Comparison of ENCODE assay signal across 15 mouse cellular contexts in genomic region chr6:145854756-145855155, GRCm38 (mm10). TPM values are rescaled to one million over a fixed set of nuclear protein-coding genes. Genes with fewer than 3 reads are reported as not detected.
DNase-seq lines count a peak whose midpoint lies in the region; ATAC-seq and TF ChIP-seq lines count a peak whose summit lies in the region.
"Had no signal": no experiment of that assay in that cellular context is flagged by ENCODE, and none has a peak within 500 bp of the region (broad histone marks: within the 10 kb centered on the region; RNA-seq: fewer than 3 reads in every experiment).

No protein-coding gene starts in this region.

- DNase-seq in forebrain, embryonic 10.5 days (ENCODE audit: extremely low spot score, low spot score), result no peak
- no peak for DNase-seq in midbrain, embryonic 14.5 days
- no peak for DNase-seq in midbrain, embryonic 10.5 days (ENCODE audit: low spot score)
- DNase-seq in skeletal muscle tissue, adult 2 months (ENCODE audit: low read depth, low spot score), result peak; percentile 91
- DNase-seq in natural killer cell, adult 2 months (ENCODE audit: low spot score in 2 of 2), result no peak
- DNase-seq: adrenal gland, adult 8-10 months; kidney, adult 8-10 months; layer of hippocampus, adult 9-11 months had no signal

- peaks cover 20% of the 10 kb centered on the region for H3K27me3 ChIP-seq in forebrain, embryonic 10.5 days (ENCODE audit: poor library complexity, severe bottlenecking)
- H3K27me3 ChIP-seq in forebrain, embryonic 12.5 days, result peaks cover 21% of the 10 kb centered on the region; the same call in 1 of the 2 replicates
- peaks cover 3% of the 10 kb centered on the region for H3K27me3 ChIP-seq in midbrain, embryonic 14.5 days (ENCODE audit: control insufficient read depth, insufficient read depth, low read length)
- H3K27me3 ChIP-seq in midbrain, embryonic 10.5 days (ENCODE audit: low read depth, poor library complexity, severe bottlenecking), result peaks cover 64% of the 10 kb centered on the region
- no peaks in the 10 kb centered on the region for H3K27me3 ChIP-seq in heart, embryonic 14.5 days (ENCODE audit: control insufficient read depth, insufficient read depth, low read length)
- no peaks in the 10 kb centered on the region for H3K27me3 ChIP-seq in intestine, postnatal 0 days (replicated peaks; ENCODE audit: control insufficient read depth, insufficient read depth, low read length)
- H3K27me3 ChIP-seq: lung, embryonic 15.5 days; Patski had no signal

- H3K9me3 ChIP-seq in forebrain, embryonic 10.5 days, result no peaks in the 10 kb centered on the region
- no peaks in the 10 kb centered on the region for H3K9me3 ChIP-seq in forebrain, embryonic 12.5 days
- no peaks in the 10 kb centered on the region for H3K9me3 ChIP-seq in midbrain, embryonic 14.5 days (ENCODE audit: control insufficient read depth, low read length)
- H3K9me3 ChIP-seq in midbrain, embryonic 10.5 days (replicated peaks), result no peaks in the 10 kb centered on the region
- H3K9me3 ChIP-seq in heart, embryonic 14.5 days (ENCODE audit: control insufficient read depth, low read length), result no peaks in the 10 kb centered on the region
- H3K9me3 ChIP-seq in intestine, postnatal 0 days (ENCODE audit: control insufficient read depth), result no peaks in the 10 kb centered on the region
- H3K9me3 ChIP-seq: limb, embryonic 15.5 days; lung, embryonic 15.5 days; midbrain, embryonic 13.5 days had no signal

- no peak for TF ChIP-seq CTCF in intestine, postnatal 0 days (IDR thresholded peaks at IDR 0.05; ENCODE audit: low read depth)

- H3K36me3 ChIP-seq in forebrain, embryonic 10.5 days (replicated peaks), result no peaks in the 10 kb centered on the region
- H3K36me3 ChIP-seq in forebrain, embryonic 12.5 days (replicated peaks), result no peaks in the 10 kb centered on the region
- no peaks in the 10 kb centered on the region for H3K36me3 ChIP-seq in midbrain, embryonic 14.5 days (ENCODE audit: control insufficient read depth, insufficient read depth, low read length)
- H3K36me3 ChIP-seq in midbrain, embryonic 10.5 days, result no peaks in the 10 kb centered on the region
- H3K36me3 ChIP-seq in heart, embryonic 14.5 days (ENCODE audit: control insufficient read depth, insufficient read depth, low read length), result peaks cover 20% of the 10 kb centered on the region; the same call in 1 of the 2 replicates
- H3K36me3 ChIP-seq in intestine, postnatal 0 days (ENCODE audit: control insufficient read depth, insufficient read depth), result no peaks in the 10 kb centered on the region
- H3K36me3 ChIP-seq: limb, embryonic 15.5 days; lung, embryonic 15.5 days; midbrain, embryonic 13.5 days had no signal

- H3K4me3 ChIP-seq in forebrain, embryonic 10.5 days, result no peak overlapping the region
- H3K4me3 ChIP-seq in forebrain, embryonic 12.5 days (replicated peaks), result no peak overlapping the region
- no peak overlapping the region for H3K4me3 ChIP-seq in midbrain, embryonic 14.5 days (replicated peaks; ENCODE audit: low read depth, low read length)
- H3K4me3 ChIP-seq in midbrain, embryonic 10.5 days, result no peak overlapping the region
- H3K4me3 ChIP-seq in heart, embryonic 14.5 days (ENCODE audit: control insufficient read depth in 1 of 2, insufficient read depth in 1 of 2, low read depth in 1 of 2, low read length in 2 of 2), result no peak overlapping the region
- no peak overlapping the region for H3K4me3 ChIP-seq in intestine, postnatal 0 days (ENCODE audit: low read depth, low read length)

- no peak overlapping the region for H3K4me2 ChIP-seq in forebrain, embryonic 12.5 days
- H3K4me2 ChIP-seq in midbrain, embryonic 14.5 days (ENCODE audit: low read length), result no peak overlapping the region
- H3K4me2 ChIP-seq in heart, embryonic 14.5 days (ENCODE audit: low read length), result no peak overlapping the region
- H3K4me2 ChIP-seq in intestine, postnatal 0 days (replicated peaks; ENCODE audit: low read depth), result no peak overlapping the region

- peak overlapping the region; percentile 82; the same call in 1 of the 2 replicates for H3K27ac ChIP-seq in forebrain, embryonic 10.5 days
- no peak overlapping the region for H3K27ac ChIP-seq in forebrain, embryonic 12.5 days
- no peak overlapping the region for H3K27ac ChIP-seq in midbrain, embryonic 14.5 days (replicated peaks; ENCODE audit: low read depth, low read length)
- H3K27ac ChIP-seq in midbrain, embryonic 10.5 days (replicated peaks), result no peak overlapping the region
- H3K27ac ChIP-seq in heart, embryonic 14.5 days (replicated peaks in 1 of 2; ENCODE audit: control insufficient read depth in 1 of 2, insufficient read depth in 1 of 2, low read depth in 2 of 2, low read length in 2 of 2), result peak overlapping the region in 1 of 2 experiments; percentile 29; a peak in 2 of 4 replicates
- H3K27ac ChIP-seq in intestine, postnatal 0 days (ENCODE audit: low read depth, low read length), result no peak overlapping the region
- H3K27ac ChIP-seq: midbrain, embryonic 13.5 days had no signal

- no peak overlapping the region for H3K9ac ChIP-seq in forebrain, embryonic 12.5 days
- H3K9ac ChIP-seq in midbrain, embryonic 14.5 days (replicated peaks; ENCODE audit: low read length), result 0 out of 2 replicates have a peak overlapping the region, but pooled peaks have one; percentile 4
- H3K9ac ChIP-seq in heart, embryonic 14.5 days (ENCODE audit: low read length), result peak overlapping the region; percentile 62
- H3K9ac ChIP-seq in intestine, postnatal 0 days (ENCODE audit: low read depth, low read length), result no peak overlapping the region
- H3K9ac ChIP-seq: limb, embryonic 15.5 days had no signal

- no peak for ATAC-seq in forebrain, embryonic 12.5 days (ENCODE audit: low FRiP score)
- no peak for ATAC-seq in midbrain, embryonic 14.5 days (ENCODE audit: low FRiP score, low TSS enrichment)
- no peak for ATAC-seq in heart, embryonic 14.5 days (ENCODE audit: insufficient number of reproducible peaks, insufficient read depth, low FRiP score, low read depth)
- ATAC-seq in intestine, postnatal 0 days, result no peak
- ATAC-seq: Patski had no signal

- WGBS in forebrain, embryonic 10.5 days, result 66% methylated on average over 5 of the region's 5 CpGs
- 46% methylated on average over 5 of the region's 5 CpGs for WGBS in forebrain, embryonic 12.5 days
- WGBS in midbrain, embryonic 14.5 days, result 53% methylated on average over 5 of the region's 5 CpGs
- 67% methylated on average over 5 of the region's 5 CpGs for WGBS in midbrain, embryonic 10.5 days
- WGBS in heart, embryonic 14.5 days, result 33% methylated on average over 5 of the region's 5 CpGs
- WGBS in intestine, postnatal 0 days, result 84% methylated on average over 5 of the region's 5 CpGs

- peaks cover 52% of the 10 kb centered on the region for H3K4me1 ChIP-seq in forebrain, embryonic 10.5 days
- H3K4me1 ChIP-seq in forebrain, embryonic 12.5 days, result peaks cover 23% of the 10 kb centered on the region
- peaks cover 13% of the 10 kb centered on the region for H3K4me1 ChIP-seq in midbrain, embryonic 14.5 days (ENCODE audit: control insufficient read depth, insufficient read depth, low read length)
- peaks cover 35% of the 10 kb centered on the region for H3K4me1 ChIP-seq in midbrain, embryonic 10.5 days
- H3K4me1 ChIP-seq in heart, embryonic 14.5 days (ENCODE audit: control insufficient read depth in 2 of 2, insufficient read depth in 2 of 2, low read length in 2 of 2), result peaks cover 12 to 31% of the 10 kb centered on the region in 2 experiments
- H3K4me1 ChIP-seq in intestine, postnatal 0 days (replicated peaks; ENCODE audit: control insufficient read depth, insufficient read depth, low read length), result no peaks in the 10 kb centered on the region

RNA-seq across cellular contexts. Expression of gene Bhlhe41, which starts 10.6 kb away (rescaled TPM):
- 1.6 and 2.1 TPM in 2 replicates for polyA plus RNA-seq in forebrain, embryonic 10.5 days (2016; fragmentation: Nextera tagmentation; extraction: Ambion mirVana)
- 1.5 and 1.6 TPM in 2 replicates for polyA plus RNA-seq in forebrain, embryonic 12.5 days (2016; fragmentation: Nextera tagmentation; extraction: Ambion mirVana)
- 5.9 and 6.4 TPM in 2 replicates for polyA plus RNA-seq in midbrain, embryonic 14.5 days (2014; fragmentation: Nextera tagmentation; extraction: Ambion mirVana)
- 1.7 and 2.3 TPM in 2 replicates for polyA plus RNA-seq in midbrain, embryonic 10.5 days (2016; fragmentation: Nextera tagmentation; extraction: Ambion mirVana)
- 6.6 and 8.6 TPM in 2 replicates for polyA plus RNA-seq in heart, embryonic 14.5 days (2014; fragmentation: Nextera tagmentation; extraction: Ambion mirVana)
- 0.44 and 0.61 TPM in 2 replicates for polyA plus RNA-seq in intestine, postnatal 0 days (2015; fragmentation: Nextera tagmentation; extraction: Ambion mirVana)

Comparison
In these comparisons a context has a peak if more than half of its experiments do, and no peak if none do; other contexts are left out.
1. H3K9ac ChIP-seq: peak in midbrain, embryonic 14.5 days (single experiment) and heart, embryonic 14.5 days (single experiment); none in forebrain, embryonic 12.5 days (single experiment) and intestine, postnatal 0 days (single experiment).